In genomic region chr12:33893956-33894355, GRCm38 (mm10) we compare ENCODE assay signal across 20 mouse cellular contexts. TPM values are rescaled to one million over a fixed set of nuclear protein-coding genes. Genes with fewer than 3 reads are reported as not detected.
A peak's percentile ranks its signal among the peaks of the same experiment; 100 is the strongest.
DNase-seq lines count a peak whose midpoint lies in the region; ATAC-seq and TF ChIP-seq lines count a peak whose summit lies in the region.
"Had no signal": no experiment of that assay in that cellular context is flagged by ENCODE, and none has a peak within 500 bp of the region (broad histone marks: within the 10 kb centered on the region; RNA-seq: fewer than 3 reads in every experiment).

No protein-coding gene starts in this region.

- TF ChIP-seq CTCF in midbrain, postnatal 0 days (IDR thresholded peaks at IDR 0.05) = no peak

- no peak overlapping the region for H3K27ac ChIP-seq in midbrain, postnatal 0 days (ENCODE audit: low read depth, low read length)
- no peak overlapping the region for H3K27ac ChIP-seq in midbrain, embryonic 13.5 days
- H3K27ac ChIP-seq: limb, embryonic 15.5 days; macrophage; neural tube, embryonic 13.5 days had no signal

- H3K36me3 ChIP-seq in midbrain, postnatal 0 days (ENCODE audit: insufficient read depth, low read length) = no peaks in the 10 kb centered on the region
- H3K36me3 ChIP-seq in midbrain, embryonic 13.5 days = no peaks in the 10 kb centered on the region
- H3K36me3 ChIP-seq: limb, embryonic 15.5 days; neural tube, embryonic 13.5 days had no signal

- H3K9me3 ChIP-seq in midbrain, postnatal 0 days (ENCODE audit: low read length) = no peaks in the 10 kb centered on the region
- peaks cover 4% of the 10 kb centered on the region; the same call in 1 of the 2 replicates for H3K9me3 ChIP-seq in midbrain, embryonic 13.5 days
- H3K9me3 ChIP-seq: limb, embryonic 15.5 days; neural tube, embryonic 13.5 days had no signal

- intact Hi-C loops in heart, postnatal 25 days (cut with DNase I) = no loop called here
- intact Hi-C loops in left cerebral cortex, postnatal 36 days (cut with DNase I) = no loop called here

- 79% methylated on average over 2 of the region's 2 CpGs for WGBS in midbrain, postnatal 0 days
- 86% methylated on average over 2 of the region's 2 CpGs for WGBS in midbrain, embryonic 13.5 days

- DNase-seq in heart, adult 11 months = peak; percentile 90
- no peak for DNase-seq in heart, postnatal 25 days (ENCODE audit: low spot score)
- DNase-seq in midbrain, postnatal 0 days (ENCODE audit: low spot score) = peak; percentile 15
- peak; percentile 17 for DNase-seq in adrenal gland, adult 8-10 months
- peak; percentile 1 for DNase-seq in ovary, postnatal 14 days (ENCODE audit: low spot score)
- no peak for DNase-seq in thymus, postnatal 25 days
- DNase-seq in left cerebral cortex, postnatal 36 days (ENCODE audit: low spot score in 2 of 2) = no peak
- DNase-seq: cerebellum, adult 11-12 months; gastrocnemius, postnatal 10 days; kidney, adult 11 months; lung, adult 2 months; right cerebral cortex, postnatal 25 days had no signal

- H3K4me3 ChIP-seq in midbrain, postnatal 0 days (ENCODE audit: low read depth, low read length) = no peak overlapping the region
- no peak overlapping the region for H3K4me3 ChIP-seq in midbrain, embryonic 13.5 days (replicated peaks)
- H3K4me3 ChIP-seq: limb, embryonic 15.5 days; neural tube, embryonic 13.5 days had no signal

- no peak for ATAC-seq in midbrain, postnatal 0 days (ENCODE audit: low FRiP score)
- ATAC-seq in midbrain, embryonic 13.5 days = no peak
- ATAC-seq: forebrain, embryonic 14.5 days had no signal

- H3K9ac ChIP-seq in midbrain, postnatal 0 days (replicated peaks; ENCODE audit: low read length, poor library complexity, severe bottlenecking) = no peak overlapping the region
- H3K9ac ChIP-seq in midbrain, embryonic 13.5 days (replicated peaks) = no peak overlapping the region
- H3K9ac ChIP-seq: limb, embryonic 15.5 days; neural tube, embryonic 13.5 days had no signal

- H3K27me3 ChIP-seq in midbrain, postnatal 0 days (ENCODE audit: insufficient read depth, low read length) = no peaks in the 10 kb centered on the region
- no peaks in the 10 kb centered on the region for H3K27me3 ChIP-seq in midbrain, embryonic 13.5 days
- H3K27me3 ChIP-seq: limb, embryonic 15.5 days; neural tube, embryonic 13.5 days had no signal

- no peaks in the 10 kb centered on the region for H3K4me1 ChIP-seq in midbrain, postnatal 0 days (ENCODE audit: insufficient read depth, low read length)
- H3K4me1 ChIP-seq in midbrain, embryonic 13.5 days (replicated peaks) = no peaks in the 10 kb centered on the region
- H3K4me1 ChIP-seq: neural tube, embryonic 13.5 days had no signal

- H3K4me2 ChIP-seq in midbrain, postnatal 0 days (ENCODE audit: low read depth, low read length, poor library complexity, severe bottlenecking) = no peak overlapping the region
- no peak overlapping the region for H3K4me2 ChIP-seq in midbrain, embryonic 13.5 days (replicated peaks)
- H3K4me2 ChIP-seq: limb, embryonic 15.5 days; neural tube, embryonic 13.5 days had no signal

RNA-seq across cellular contexts. Expression of gene Ferd3l, which starts 34.3 kb away (rescaled TPM):
- not detected for total RNA-seq in heart, postnatal 25 days (2021)
- total RNA-seq in midbrain, postnatal 0 days (2014; rRNA removed) = 0.71 and 1.5 TPM in 2 replicates
- polyA plus RNA-seq in midbrain, postnatal 0 days (2015; fragmentation: Nextera tagmentation; extraction: Ambion mirVana) = 0.26 and 0.53 TPM in 2 replicates
- polyA plus RNA-seq in midbrain, embryonic 13.5 days (2015; fragmentation: Nextera tagmentation; extraction: Ambion mirVana) = 1.3 and 3.5 TPM in 2 replicates
- total RNA-seq in adrenal gland, adult 8-10 months (2022) = not detected
- total RNA-seq in left cerebral cortex, postnatal 36 days (2021) = not detected
- total RNA-seq: gastrocnemius, postnatal 10 days; hematopoietic stem cell, adult 5-6 weeks; MEL had no signal
- polyA plus RNA-seq: forebrain, embryonic 14.5 days; large intestine, adult 2 months; limb, embryonic 15.5 days; lung, adult 2 months; macrophage had no signal

Comparison
In these comparisons a context has a peak if more than half of its experiments do, and no peak if none do; other contexts are left out.
1. DNase-seq: peak in heart, adult 11 months (single experiment), midbrain, postnatal 0 days (single experiment), adrenal gland, adult 8-10 months (single experiment) and ovary, postnatal 14 days (single experiment); none in heart, postnatal 25 days (single experiment), thymus, postnatal 25 days (single experiment) and left cerebral cortex, postnatal 36 days (0 of 2).